Mouse (Mus musculus): ENCODE measurements at regions not wholly inside any gene's neighbourhood (a gene's known extent, or its start where the extent isn't known, plus 50 kb on each side); places are given as distances from the start of the nearest gene placed in this dataset.

- TF ChIP-seq CTCF (IDR thresholded peaks at IDR 0.05; ENCODE audit: low read depth) (no peak), EP300 (IDR thresholded peaks at IDR 0.05; ENCODE audit: low read depth) (no peak)
Measured at GRCm38 (mm10) chr14:76902962-76903757, 133.4 kb upstream of the Ccdc122 start.
